Mouse (Mus musculus) 3T3-L1 (cell line): ENCODE measurements at regions not wholly inside any gene's neighbourhood (a gene's known extent, or its start where the extent isn't known, plus 50 kb on each side); places are given as distances from the start of the nearest gene placed in this dataset.

Experiments
- DNase-seq: peaks from one replicate; pipeline ENCODE4 v3.0.0-alpha.2; 2015; ENCODE audit warnings: low read depth, low spot score

- peak; percentile 5 for DNase-seq
Observed at GRCm38 (mm10) chr1:56206615-56207267, 430.5 kb downstream of the Hsfy2 start.

- DNase-seq = peak; percentile 19
Observed at GRCm38 (mm10) chr1:56195224-56195623, 442.0 kb downstream of the Hsfy2 start.

- no peak for DNase-seq
Observed at GRCm38 (mm10) chr1:56183503-56184198, 453.6 kb downstream of the Hsfy2 start.

GRCm38 (mm10) chr1:56179206-56179985 lies 457.8 kb downstream of the Hsfy2 start:
- no peak for DNase-seq

GRCm38 (mm10) chr1:56171157-56171556 lies 466.1 kb downstream of the Hsfy2 start:
- no peak for DNase-seq

DNA sequence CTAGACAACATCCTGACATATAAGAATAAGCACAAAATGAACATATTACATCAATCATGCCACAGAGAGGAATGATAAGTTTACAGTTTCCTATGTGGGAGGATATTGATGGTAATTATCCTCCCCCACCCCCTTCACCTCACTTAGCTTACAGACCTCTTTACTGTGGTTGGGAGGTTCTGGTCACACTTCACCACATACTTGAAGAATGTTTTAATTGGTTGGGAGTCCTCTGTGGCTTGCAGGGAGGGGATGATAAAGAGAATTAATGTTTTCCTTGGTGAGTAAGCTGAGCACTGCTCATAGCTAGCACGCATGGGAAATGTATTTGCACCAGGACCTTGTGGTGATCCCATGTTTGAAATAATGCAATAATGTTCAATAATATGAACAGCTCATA lies 468.5 kb downstream of the Hsfy2 start:
- DNase-seq = no peak

DNA sequence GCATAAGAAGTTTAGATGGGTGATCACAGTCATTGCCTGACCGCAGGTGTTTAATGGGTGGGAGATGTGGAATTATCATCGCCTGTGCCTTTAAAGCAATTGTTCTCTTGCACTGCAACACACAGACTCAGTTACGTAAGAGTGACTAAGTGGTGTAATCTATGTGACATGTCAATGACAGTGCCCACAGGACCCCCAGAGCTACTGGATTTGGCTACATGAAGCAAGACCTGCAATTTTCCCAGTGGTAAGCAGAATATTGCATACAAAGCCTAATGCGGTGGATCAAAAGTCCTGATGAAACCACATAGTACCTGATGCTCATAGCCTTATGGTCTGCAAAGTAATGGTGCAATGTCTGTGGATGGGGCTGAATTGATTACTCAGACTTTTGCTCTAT lies 469.2 kb downstream of the Hsfy2 start:
- DNase-seq = no peak

- no peak for DNase-seq
Observed at GRCm38 (mm10) chr1:56165228-56165627, 472.0 kb downstream of the Hsfy2 start.

DNA sequence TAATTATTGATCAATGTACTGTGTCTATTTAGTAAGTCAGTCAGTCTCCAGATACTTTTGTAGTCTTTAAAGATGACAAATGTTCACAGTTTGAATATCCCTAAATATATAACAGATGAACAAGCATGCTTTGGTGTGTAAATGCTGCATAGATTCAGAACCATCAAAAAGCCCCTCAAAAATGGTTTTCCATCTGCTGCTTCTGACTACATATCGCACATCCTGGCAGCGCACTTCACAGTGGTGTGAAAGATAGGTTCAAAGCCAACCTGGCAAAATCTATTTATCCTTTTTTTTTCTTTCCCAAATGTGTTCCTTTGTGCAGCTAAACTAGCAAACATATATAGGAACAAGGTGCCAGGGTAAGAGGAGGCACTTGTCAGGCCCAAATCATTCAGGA lies 472.9 kb downstream of the Hsfy2 start:
- DNase-seq = no peak

GRCm38 (mm10) chr1:56130951-56131350 lies 506.3 kb downstream of the Hsfy2 start:
- no peak for DNase-seq

DNA sequence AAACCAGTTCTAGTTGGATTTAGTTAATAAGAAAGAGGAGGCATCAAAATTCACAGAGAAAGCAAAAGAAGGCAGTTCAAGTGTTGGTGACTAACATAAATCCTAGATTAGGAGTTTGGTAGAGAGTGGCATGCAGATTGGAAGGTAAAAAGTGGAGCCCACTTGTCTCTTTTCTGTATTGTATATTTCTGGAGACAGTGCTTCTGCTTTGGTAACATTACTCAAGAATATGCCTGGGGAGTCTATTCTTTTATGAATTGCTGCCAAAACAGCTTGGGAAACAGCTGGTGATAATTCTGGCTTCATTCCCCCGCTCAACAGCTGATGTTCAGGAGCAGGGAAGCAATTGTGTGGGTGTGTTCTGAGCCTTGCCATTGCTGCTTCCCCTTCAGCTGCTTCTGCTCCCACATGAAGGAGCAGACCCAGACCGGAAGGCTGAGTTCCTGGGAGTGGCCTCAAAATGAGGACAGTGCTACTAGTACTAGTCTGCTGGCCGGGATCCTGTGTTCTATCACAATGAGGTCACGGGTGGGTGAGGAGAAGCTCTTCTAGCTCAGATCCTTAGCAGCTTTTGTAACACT lies 547.9 kb downstream of the Hsfy2 start:
- no peak for DNase-seq

GRCm38 (mm10) chr1:56088357-56088756 lies 548.9 kb downstream of the Hsfy2 start:
- DNase-seq = no peak

DNA sequence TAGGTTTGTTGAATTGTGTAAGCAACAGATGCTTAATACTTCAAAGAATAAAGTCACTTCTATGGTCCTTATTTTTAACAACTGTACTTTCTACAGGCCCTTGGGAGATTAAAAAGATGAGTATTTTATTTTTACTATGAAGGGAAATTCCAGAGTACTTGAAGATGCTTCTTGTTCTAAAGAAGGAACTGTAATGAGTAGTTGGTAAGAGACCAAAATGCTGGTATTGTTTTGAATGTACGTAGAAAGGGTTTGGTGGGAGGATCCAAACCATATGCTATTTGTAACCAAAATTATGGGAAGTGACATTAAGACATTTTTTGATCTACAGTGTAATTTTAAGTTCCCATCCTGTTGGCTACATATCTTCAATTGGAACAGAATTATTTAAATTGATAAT lies 560.5 kb downstream of the Hsfy2 start:
- DNase-seq = no peak

GRCm38 (mm10) chr1:56072255-56072654 lies 565.0 kb downstream of the Hsfy2 start:
- DNase-seq = no peak

DNA sequence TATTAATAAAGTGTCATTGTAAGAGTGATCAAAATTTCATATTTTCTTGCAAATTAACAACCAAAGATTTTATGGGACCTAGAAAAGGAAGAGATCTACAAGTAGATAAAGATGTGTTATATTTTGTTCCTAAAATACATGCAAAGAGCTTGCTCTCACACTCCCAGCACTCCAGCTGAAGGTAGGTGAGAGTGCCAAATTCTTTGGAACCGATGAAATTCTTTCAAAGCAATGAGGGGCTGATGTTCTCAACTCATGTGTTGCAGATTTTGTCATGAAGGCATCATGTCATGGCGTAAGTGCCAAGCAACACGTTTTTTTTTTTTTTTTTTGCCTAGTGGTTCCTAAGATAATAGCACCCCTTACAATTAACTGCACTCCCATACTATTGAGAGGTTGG lies 573.8 kb downstream of the Hsfy2 start:
- no peak for DNase-seq
